Mouse (Mus musculus): ENCODE data around the gene Lgals4. TPM values are rescaled to one million over a fixed set of nuclear protein-coding genes. Genes with fewer than 3 reads are reported as not detected.

Gene Lgals4
- polyA plus RNA-seq, 1 experiment from 2014 or later, result 353 TPM

DNA sequence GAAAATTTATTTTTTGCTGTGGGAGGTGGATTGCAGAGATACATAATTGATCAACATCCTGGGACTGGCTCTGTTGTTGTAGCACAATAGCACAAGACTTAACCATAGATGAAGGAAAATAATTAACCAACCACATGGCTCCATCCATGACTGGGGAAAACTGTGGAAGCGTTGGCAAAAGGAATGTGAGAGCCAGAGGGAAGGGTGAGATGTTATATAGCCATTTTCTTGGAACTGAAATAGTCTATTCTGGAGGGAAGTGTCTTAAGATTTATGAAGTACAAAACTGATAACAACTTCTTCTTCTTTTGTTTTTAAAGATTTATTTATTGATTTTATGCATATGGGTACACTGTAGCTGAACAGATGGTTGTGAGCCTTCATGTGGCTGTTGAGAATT, 13.6 kb downstream of the Lgals4 start:
- no peak overlapping the region for H3K9ac ChIP-seq (ENCODE audit: low read length)
- no peak overlapping the region for H3K4me2 ChIP-seq (ENCODE audit: low read depth, low read length)
- no peak for ATAC-seq (ENCODE audit: insufficient read depth, low FRiP score)
- 73% methylated on average over 1 of the region's 1 CpGs for WGBS
- peaks cover 9% of the 10 kb centered on the region; the same call in 1 of the 2 replicates for H3K4me1 ChIP-seq (ENCODE audit: control insufficient read depth, insufficient read depth, low read length)
- no peaks in the 10 kb centered on the region for H3K27me3 ChIP-seq (ENCODE audit: control insufficient read depth, insufficient read depth, low read length)
- no peaks in the 10 kb centered on the region for H3K9me3 ChIP-seq (replicated peaks; ENCODE audit: control insufficient read depth, low read length)
- no peaks in the 10 kb centered on the region for H3K36me3 ChIP-seq (ENCODE audit: control insufficient read depth, insufficient read depth, low read length)
- no peak overlapping the region for H3K4me3 ChIP-seq (replicated peaks; ENCODE audit: low read length)
- no peak overlapping the region for H3K27ac ChIP-seq (ENCODE audit: low read length)

DNA sequence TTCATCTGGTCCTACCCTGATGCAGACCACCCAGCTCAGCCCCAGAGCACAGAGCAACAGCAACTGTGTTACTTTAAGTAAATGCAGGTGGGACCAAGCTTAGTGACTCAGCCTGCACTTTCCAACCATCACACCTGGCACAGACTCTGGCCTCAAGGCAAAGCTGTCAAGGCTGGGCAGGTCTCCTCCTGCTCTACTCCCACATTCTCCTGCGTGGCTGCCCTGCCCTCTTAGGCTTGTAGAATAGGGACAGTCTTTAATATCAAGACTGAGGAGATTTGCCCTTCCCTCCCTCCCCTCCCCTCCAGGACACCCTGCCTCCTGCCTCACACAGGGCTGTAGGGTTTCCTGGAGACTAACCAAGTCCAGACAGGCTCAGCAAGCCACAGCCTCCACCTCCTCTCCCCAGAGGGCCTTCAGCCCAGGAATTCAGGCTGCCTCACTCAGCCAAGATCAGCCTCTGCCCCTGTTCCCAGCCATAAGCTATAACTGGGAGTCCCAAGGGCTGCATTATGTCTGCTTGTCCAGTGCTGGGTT, 16.1 kb downstream of the Lgals4 start:
- Histone ChIP-seq H3K4me1 (ENCODE audit: control insufficient read depth, insufficient read depth, low read length) (peaks cover 9% of the 10 kb centered on the region; the same call in 1 of the 2 replicates), H3K4me3 (replicated peaks; ENCODE audit: low read length) (no peak overlapping the region), H3K4me2 (ENCODE audit: low read depth, low read length) (no peak overlapping the region), H3K36me3 (ENCODE audit: control insufficient read depth, insufficient read depth, low read length) (no peaks in the 10 kb centered on the region), H3K9ac (ENCODE audit: low read length) (peak overlapping the region; percentile 63), H3K9me3 (replicated peaks; ENCODE audit: control insufficient read depth, low read length) (no peaks in the 10 kb centered on the region), H3K27ac (ENCODE audit: low read length) (peak overlapping the region; percentile 87), H3K27me3 (ENCODE audit: control insufficient read depth, insufficient read depth, low read length) (no peaks in the 10 kb centered on the region)
- ATAC-seq (ENCODE audit: insufficient read depth, low FRiP score), result peak; percentile 90
- 33% methylated on average over 1 of the region's 1 CpGs for WGBS

DNA sequence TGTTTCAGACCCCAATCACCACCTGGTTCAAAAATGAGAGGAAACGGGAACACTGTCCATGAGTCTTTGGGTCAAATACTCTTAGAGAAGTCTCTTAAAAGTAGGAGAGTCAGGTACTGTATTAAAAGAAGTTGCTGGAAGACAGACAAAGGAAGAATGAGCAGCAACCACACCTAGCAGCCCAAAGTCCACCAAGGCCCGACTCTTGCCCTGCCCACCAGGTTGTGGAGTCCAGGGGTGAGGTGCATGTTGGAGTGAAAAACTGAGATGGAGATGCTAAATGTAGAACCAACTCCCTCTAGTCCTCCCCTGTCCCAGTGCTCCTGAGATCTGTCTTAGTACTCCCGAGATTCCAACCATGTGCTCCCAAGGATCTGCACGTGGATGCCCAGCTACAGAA, 17.0 kb downstream of the Lgals4 start:
- no peaks in the 10 kb centered on the region for H3K27me3 ChIP-seq (ENCODE audit: control insufficient read depth, insufficient read depth, low read length)
- H3K4me3 ChIP-seq (replicated peaks; ENCODE audit: low read length), result no peak overlapping the region
- H3K4me2 ChIP-seq (ENCODE audit: low read depth, low read length), result no peak overlapping the region
- WGBS, result 72% methylated on average over 4 of the region's 4 CpGs
- peaks cover 9% of the 10 kb centered on the region; the same call in 1 of the 2 replicates for H3K4me1 ChIP-seq (ENCODE audit: control insufficient read depth, insufficient read depth, low read length)
- peak overlapping the region; percentile 87 for H3K27ac ChIP-seq (ENCODE audit: low read length)
- ATAC-seq (ENCODE audit: insufficient read depth, low FRiP score), result no peak
- no peaks in the 10 kb centered on the region for H3K9me3 ChIP-seq (replicated peaks; ENCODE audit: control insufficient read depth, low read length)
- no peaks in the 10 kb centered on the region for H3K36me3 ChIP-seq (ENCODE audit: control insufficient read depth, insufficient read depth, low read length)
- H3K9ac ChIP-seq (ENCODE audit: low read length), result peak overlapping the region; percentile 63

DNA sequence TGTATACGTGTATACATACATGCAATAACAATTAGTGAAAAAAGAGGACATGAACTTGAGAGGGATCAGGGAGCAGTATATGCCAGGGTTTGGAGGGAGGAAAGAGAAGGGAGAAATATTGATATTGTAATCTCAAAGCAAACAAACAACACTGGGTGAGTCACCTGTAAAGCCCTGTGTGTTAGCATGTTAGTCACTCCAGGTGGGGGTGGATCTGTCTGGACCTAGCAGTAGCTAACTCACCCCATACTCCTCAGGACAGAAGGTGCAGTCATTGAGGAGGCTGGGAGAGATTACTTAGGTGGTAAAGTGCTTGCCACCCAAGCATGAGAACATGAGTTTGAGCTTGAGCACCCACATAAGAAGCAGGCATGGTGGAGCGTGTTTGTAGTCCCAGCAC, 26.3 kb downstream of the Lgals4 start:
- Histone ChIP-seq H3K4me1 (ENCODE audit: control insufficient read depth, insufficient read depth, low read length) (peaks cover 15% of the 10 kb centered on the region; the same call in 1 of the 2 replicates), H3K4me2 (ENCODE audit: low read depth, low read length) (no peak overlapping the region), H3K9ac (ENCODE audit: low read length) (no peak overlapping the region), H3K27me3 (ENCODE audit: control insufficient read depth, insufficient read depth, low read length) (no peaks in the 10 kb centered on the region), H3K27ac (ENCODE audit: low read length) (peak overlapping the region; percentile 18; the same call in 1 of the 2 replicates), H3K36me3 (ENCODE audit: control insufficient read depth, insufficient read depth, low read length) (no peaks in the 10 kb centered on the region), H3K9me3 (replicated peaks; ENCODE audit: control insufficient read depth, low read length) (peaks cover 3% of the 10 kb centered on the region; the same call in 1 of the 2 replicates), H3K4me3 (replicated peaks; ENCODE audit: low read length) (no peak overlapping the region)
- peak; percentile 61; the same call in 1 of the 2 replicates for ATAC-seq (ENCODE audit: insufficient read depth, low FRiP score)
- WGBS, result 85% methylated on average over 2 of the region's 2 CpGs

DNA sequence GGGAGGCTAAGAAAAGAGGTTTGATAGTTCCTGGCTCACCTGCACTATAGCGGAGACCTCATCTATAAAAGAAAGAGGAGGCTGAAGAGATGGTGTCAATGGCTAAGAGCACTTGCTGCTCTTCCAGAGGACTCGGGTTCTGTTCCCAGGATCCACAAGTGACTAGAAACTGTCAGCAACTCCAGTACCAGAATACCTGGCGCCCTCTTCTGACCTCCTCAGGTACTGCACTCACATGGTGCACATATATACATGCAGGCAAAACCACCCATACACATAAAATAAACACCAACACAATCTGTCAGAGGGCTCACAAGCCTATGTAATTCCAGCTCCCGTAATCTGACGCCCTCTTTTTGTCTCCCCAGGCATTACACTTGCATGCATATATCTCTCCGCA, 27.2 kb downstream of the Lgals4 start:
- 86% methylated on average over 6 of the region's 6 CpGs for WGBS
- no peak for ATAC-seq (ENCODE audit: insufficient read depth, low FRiP score)
- H3K9me3 ChIP-seq (replicated peaks; ENCODE audit: control insufficient read depth, low read length), result peaks cover 3% of the 10 kb centered on the region; the same call in 1 of the 2 replicates
- no peak overlapping the region for H3K27ac ChIP-seq (ENCODE audit: low read length)
- H3K4me2 ChIP-seq (ENCODE audit: low read depth, low read length), result no peak overlapping the region
- H3K4me3 ChIP-seq (replicated peaks; ENCODE audit: low read length), result no peak overlapping the region
- H3K27me3 ChIP-seq (ENCODE audit: control insufficient read depth, insufficient read depth, low read length), result no peaks in the 10 kb centered on the region
- no peaks in the 10 kb centered on the region for H3K36me3 ChIP-seq (ENCODE audit: control insufficient read depth, insufficient read depth, low read length)
- H3K9ac ChIP-seq (ENCODE audit: low read length), result no peak overlapping the region
- peaks cover 20% of the 10 kb centered on the region for H3K4me1 ChIP-seq (ENCODE audit: control insufficient read depth, insufficient read depth, low read length)

DNA sequence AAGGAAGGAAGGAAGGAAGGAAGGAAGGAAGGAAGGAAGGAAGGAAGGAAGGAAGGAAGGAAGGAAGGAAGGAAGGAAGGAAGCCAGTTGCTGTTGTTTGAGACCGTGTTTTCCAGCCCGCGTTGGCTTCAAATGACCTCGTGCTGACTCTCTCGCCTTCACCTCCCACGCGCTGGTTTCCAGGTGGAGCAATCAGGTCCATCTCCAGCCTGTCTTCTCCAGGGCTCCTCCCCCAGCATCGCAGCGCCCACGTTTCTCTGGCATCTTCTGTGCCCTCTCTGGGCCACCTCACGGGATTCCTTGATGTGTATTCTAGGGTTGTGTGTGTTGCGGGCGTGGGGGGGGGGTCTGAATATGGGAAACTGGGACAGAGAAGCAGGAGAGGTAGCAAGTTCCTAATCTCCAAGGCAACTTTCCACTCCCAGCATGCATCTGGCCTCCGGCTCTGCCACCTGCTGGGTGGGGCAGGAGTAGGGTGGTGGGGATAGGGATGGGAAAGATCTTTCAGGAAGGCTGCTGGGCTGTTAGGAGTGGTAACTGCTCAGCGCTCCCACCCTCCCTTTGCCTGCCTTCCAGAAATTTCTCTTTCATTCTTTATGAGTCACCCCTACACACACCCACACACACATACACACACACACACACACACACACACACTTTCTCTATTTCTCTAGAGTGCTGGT, 29.3 kb downstream of the Lgals4 start:
- Histone ChIP-seq H3K9ac (ENCODE audit: low read length) (no peak overlapping the region), H3K36me3 (ENCODE audit: control insufficient read depth, insufficient read depth, low read length) (no peaks in the 10 kb centered on the region), H3K27ac (ENCODE audit: low read length) (peak overlapping the region; percentile 31; the same call in 1 of the 2 replicates), H3K4me2 (ENCODE audit: low read depth, low read length) (no peak overlapping the region), H3K4me3 (replicated peaks; ENCODE audit: low read length) (no peak overlapping the region), H3K4me1 (ENCODE audit: control insufficient read depth, insufficient read depth, low read length) (peaks cover 30% of the 10 kb centered on the region), H3K27me3 (ENCODE audit: control insufficient read depth, insufficient read depth, low read length) (no peaks in the 10 kb centered on the region), H3K9me3 (replicated peaks; ENCODE audit: control insufficient read depth, low read length) (peaks cover 3% of the 10 kb centered on the region; the same call in 1 of the 2 replicates)
- ATAC-seq (ENCODE audit: insufficient read depth, low FRiP score), result no peak
- WGBS, result 63% methylated on average over 15 of the region's 15 CpGs

DNA sequence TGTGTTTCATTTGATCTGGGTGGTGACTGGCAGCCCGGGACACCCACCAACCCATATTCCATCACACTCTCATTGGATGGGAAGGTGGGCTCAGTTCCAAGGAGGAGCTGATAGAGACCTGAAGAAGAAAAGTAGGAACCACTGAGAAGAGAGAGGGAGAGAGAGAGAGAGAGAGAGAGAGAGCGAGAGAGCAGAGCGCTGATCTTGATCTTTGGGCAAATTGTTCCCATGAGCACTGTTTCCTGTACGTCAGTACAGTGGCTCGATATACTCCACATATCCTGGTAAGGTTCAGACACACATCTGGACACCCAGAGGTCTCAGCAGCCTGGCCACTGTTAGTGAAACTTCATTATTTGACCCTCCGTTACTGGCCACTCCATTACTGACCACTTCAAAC, 29.9 kb downstream of the Lgals4 start, which contains the start of gene Lgals7:
Gene Lgals7, plus strand, starts transcription at position 314 of the 400 bp plus-strand sequence.
- H3K36me3 ChIP-seq (ENCODE audit: control insufficient read depth, insufficient read depth, low read length), result no peaks in the 10 kb centered on the region
- ATAC-seq (ENCODE audit: insufficient read depth, low FRiP score), result no peak
- no peaks in the 10 kb centered on the region for H3K27me3 ChIP-seq (ENCODE audit: control insufficient read depth, insufficient read depth, low read length)
- peak within 1 kb of the TSS; percentile 28; the same call in 1 of the 2 replicates for H3K9ac ChIP-seq (ENCODE audit: low read length)
- H3K4me3 ChIP-seq (replicated peaks; ENCODE audit: low read length), result no peak within 1 kb of the TSS
- peaks cover 3% of the 10 kb centered on the region; the same call in 1 of the 2 replicates for H3K9me3 ChIP-seq (replicated peaks; ENCODE audit: control insufficient read depth, low read length)
- H3K4me2 ChIP-seq (ENCODE audit: low read depth, low read length), result peak within 1 kb of the TSS; percentile 13; the same call in 1 of the 2 replicates
- H3K4me1 ChIP-seq (ENCODE audit: control insufficient read depth, insufficient read depth, low read length), result peaks cover 30% of the 10 kb centered on the region
- peak within 1 kb of the TSS; percentile 31; the same call in 1 of the 2 replicates for H3K27ac ChIP-seq (ENCODE audit: low read length)
- 84% methylated on average over 6 of the region's 6 CpGs for WGBS

DNA sequence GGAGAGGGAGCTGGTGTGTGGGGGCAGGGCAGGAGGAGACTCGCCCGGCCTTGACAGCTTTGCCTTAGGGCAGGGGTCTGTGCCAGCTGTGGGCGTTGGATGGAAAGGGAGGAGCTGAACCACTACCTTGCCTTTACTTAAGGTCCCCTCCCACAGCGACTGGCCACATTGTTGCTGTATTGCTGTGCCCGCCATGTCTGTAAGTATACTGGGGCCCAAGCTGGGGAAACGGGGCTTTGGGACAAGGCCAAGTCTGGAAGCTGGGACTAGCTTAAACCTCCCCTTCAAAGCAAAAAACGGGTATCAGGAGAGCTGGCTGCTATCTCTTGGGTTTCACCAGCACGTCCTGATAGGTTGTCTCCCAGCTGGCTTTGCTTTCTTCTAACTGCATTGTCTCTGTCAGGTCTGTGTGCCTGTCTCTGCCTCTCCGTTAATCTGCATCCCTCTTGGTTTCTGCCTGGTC, 30.7 kb downstream of the Lgals4 start:
- Histone ChIP-seq H3K4me1 (ENCODE audit: control insufficient read depth, insufficient read depth, low read length) (peaks cover 30% of the 10 kb centered on the region), H3K9ac (ENCODE audit: low read length) (peak overlapping the region; percentile 28; the same call in 1 of the 2 replicates), H3K27me3 (ENCODE audit: control insufficient read depth, insufficient read depth, low read length) (no peaks in the 10 kb centered on the region), H3K36me3 (ENCODE audit: control insufficient read depth, insufficient read depth, low read length) (no peaks in the 10 kb centered on the region), H3K9me3 (replicated peaks; ENCODE audit: control insufficient read depth, low read length) (peaks cover 3% of the 10 kb centered on the region; the same call in 1 of the 2 replicates), H3K27ac (ENCODE audit: low read length) (peak overlapping the region; percentile 31; the same call in 1 of the 2 replicates), H3K4me2 (ENCODE audit: low read depth, low read length) (peak overlapping the region; percentile 13; the same call in 1 of the 2 replicates), H3K4me3 (replicated peaks; ENCODE audit: low read length) (no peak overlapping the region)
- WGBS, result 33% methylated on average over 9 of the region's 9 CpGs
- ATAC-seq (ENCODE audit: insufficient read depth, low FRiP score), result no peak

Data from stomach, embryonic 16.5 days (tissue).